Mouse (Mus musculus): ENCODE measurements around the gene Sqstm1.

Gene Sqstm1

DNA sequence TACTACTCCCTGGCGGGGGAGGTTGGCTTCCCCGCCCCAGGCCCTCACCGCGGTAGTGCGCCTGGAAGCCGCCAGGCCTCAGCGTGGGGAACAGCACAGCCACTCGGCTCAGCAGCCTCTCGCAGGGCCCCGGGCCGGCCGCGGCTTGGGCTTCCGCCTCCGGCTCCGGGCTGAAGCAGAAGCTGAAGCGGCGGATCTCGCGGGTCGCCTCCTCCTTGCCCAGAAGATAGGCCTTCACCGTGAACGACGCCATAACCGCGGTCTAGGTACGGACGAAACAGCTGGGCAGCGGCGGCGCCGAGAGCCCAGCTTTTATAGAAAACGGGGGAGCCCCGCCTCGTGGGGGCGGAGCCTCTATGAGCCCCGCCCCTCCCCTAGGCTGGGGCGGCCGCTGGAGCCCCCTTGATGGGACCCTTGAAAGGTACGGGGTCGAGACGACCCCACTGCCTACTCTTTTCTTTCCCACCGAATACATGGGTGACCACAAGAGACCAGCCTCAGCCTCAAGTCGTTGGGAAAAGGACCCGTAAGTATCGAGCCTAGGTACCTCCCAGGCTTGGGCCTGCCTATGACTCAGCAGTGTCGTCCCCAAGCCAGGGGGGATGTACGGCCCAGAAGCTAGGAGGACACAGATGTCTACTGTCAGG, at the start of gene Sqstm1, which contains the start of gene Mgat4b:
Gene Sqstm1 (minus strand): TSS at position 323 of the 647 bp plus-strand sequence.
Gene Mgat4b (plus strand): TSS at position 386 of the 647 bp plus-strand sequence.
- peak; percentile 77 for DNase-seq (ENCODE audit: low spot score)

DNA sequence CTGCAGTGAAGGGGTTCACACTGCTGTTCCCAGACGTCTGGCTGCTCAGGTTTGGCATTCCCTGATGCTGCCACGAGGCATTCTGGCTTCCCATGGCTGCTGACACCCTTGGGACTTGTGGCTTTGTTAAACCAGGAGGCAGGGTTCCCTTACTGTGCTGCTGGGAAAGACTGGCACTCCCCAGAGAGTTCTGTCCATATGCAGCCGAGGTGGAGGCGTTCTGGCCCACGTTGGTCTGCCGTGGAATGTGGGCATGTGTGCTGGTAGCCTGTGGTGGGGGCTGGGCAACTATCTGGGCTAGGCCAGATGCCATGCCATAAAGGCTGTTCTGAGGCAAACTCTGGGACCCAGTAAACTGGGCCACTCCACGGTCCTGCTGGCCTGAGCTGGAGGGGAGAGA, 47.7 kb upstream of the Sqstm1 start:
- no peak for DNase-seq (ENCODE audit: low spot score)

DNA sequence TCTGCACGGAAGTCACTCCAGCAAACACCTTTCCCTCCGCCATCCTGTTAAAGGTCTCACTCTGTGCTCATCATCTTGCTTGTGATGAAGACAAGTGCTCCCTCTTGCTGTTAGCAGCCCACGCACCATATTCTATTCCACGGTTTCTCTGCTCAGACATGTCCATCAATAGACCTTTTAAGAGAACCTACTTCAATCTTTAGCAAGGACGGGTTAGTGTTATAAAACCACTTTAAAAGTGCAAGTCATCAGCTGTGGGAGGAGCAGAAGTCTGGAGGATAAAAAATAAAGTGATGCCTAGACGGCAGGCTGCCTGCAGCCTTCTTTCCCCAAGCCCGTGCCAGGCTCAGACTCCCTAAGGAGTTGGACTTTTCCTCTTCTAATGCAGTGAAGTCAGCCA, 46.0 kb upstream of the Sqstm1 start:
- no peak for DNase-seq (ENCODE audit: low spot score)

DNA sequence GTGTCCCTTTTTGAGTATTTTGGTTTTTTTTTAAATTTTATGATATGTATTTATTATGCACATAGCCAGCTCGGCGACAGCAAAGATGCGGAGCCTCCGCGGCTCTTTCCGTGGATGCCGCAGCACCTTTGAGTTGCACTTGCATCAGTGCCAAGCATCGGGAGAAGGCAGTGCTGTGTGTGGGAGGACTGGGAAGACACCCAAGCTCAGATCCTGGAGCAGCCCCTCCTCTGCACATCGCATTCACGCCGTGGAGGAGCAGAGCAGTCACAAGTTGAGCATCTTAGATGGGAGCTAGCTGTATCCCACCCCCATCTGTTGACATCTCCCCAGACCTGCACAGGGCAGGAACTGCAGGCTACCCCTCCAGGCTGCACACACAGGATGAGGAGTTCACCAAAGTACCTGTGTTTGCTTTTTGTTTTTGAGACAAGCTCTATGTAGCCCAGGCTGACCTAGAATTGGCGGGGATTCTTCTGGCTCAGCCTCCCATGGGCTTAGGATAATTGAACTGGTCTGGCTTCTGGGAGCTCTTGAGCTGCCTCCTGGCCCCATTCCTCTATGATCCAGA, 43.5 kb upstream of the Sqstm1 start:
- DNase-seq (ENCODE audit: low spot score) = peak; percentile 81

DNA sequence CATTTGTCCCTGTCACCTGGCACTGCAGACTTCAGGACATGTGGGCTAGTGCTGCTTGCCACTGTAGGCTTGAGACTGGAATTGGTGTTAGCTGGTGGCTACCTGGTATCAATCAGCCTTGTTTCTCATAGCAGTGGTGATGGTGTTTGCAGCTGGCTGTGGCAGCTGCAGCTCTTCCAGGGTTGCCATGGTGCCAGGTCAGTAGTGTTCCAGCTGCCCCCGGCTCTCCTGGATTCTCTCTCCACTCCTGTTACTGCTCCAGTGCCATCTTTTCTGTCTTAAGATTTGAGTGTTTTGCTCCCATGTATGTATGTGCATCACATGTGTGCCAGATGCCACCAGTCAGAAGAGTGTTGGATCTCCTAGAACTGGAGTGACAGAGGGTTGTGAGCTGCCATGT, 42.8 kb upstream of the Sqstm1 start:
- DNase-seq (ENCODE audit: low spot score) = no peak

DNA sequence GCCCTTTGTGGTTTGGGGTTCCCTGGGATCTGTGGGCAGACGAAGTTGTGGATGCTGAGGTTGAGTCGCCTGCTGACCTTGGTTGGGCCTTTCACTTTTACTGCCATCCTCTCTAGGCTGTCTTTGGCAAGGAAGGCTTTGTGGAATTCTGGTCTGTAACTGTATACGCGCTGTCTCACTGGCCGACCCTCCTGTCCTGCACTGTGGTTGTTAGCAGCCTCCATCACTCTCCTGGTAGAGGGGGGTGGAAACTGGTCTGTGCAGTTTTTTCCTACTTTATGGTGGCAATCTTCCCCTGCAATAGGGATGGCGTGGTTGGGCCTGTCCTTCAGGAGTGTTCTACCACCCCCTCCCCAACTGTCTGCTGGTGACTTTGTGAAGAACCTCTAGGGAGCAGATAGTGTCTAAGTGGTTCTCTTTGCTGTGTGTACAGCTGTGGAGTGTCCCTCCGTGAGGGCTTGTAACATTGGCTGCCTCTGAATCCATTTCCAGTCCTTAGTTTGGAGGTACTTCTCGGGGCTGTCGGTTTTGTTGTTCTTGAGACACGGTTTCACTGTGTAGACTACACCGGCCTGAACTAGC, 42.1 kb upstream of the Sqstm1 start:
- DNase-seq (ENCODE audit: low spot score) = no peak

DNA sequence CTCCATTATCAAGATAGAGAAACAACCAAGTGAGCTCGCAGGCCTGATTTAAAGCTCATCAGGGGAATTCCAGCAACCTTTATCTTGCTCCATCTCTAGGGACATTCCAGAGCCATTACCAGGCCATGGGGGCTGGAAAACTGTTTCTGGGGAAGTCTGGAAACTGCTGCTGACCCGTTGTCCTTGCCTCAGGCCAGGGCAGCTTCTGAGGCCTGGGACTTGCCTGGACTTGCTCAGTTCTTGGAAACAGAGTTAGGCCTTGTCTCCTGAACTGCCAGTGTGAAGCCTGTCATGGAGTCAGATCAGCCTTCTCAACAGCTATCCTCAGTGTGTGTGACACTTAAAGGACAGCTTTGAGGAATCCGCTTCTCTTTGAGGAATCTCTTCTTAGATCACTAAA, 41.5 kb upstream of the Sqstm1 start:
- no peak for DNase-seq (ENCODE audit: low spot score)

DNA sequence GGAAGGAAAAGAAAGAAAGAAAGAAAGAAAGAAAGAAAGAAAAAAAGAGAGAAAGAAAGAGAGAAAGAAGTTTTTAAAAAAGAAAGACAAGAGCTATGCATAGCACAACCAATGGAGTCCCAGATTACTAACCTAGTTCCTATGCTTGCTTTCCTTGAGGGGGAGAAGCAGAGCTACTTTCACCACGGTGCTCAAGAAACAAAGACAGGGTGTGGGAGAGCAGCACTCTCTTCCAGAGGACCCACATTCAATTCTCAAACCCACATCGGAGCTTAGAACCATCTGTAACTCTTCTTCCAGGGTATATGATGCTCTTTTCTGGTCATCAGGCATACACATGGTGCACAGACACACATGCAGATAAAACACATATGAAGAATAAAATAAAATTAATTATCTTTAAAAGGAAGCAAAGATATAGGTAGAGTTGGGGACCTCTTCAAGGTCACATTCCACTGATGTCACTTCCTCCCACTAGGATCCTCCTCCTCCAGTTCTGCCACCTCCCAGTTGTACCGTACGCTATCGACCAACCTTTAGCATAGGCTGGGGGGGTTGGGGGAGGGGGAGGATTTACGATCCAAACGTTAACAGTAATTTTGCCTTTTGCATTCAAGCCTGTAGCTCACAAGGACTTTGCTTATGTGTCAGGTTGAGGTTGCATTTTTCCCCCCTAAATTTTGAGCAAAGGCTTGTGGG, 38.0 kb upstream of the Sqstm1 start:
- DNase-seq (ENCODE audit: low spot score) = no peak

DNA sequence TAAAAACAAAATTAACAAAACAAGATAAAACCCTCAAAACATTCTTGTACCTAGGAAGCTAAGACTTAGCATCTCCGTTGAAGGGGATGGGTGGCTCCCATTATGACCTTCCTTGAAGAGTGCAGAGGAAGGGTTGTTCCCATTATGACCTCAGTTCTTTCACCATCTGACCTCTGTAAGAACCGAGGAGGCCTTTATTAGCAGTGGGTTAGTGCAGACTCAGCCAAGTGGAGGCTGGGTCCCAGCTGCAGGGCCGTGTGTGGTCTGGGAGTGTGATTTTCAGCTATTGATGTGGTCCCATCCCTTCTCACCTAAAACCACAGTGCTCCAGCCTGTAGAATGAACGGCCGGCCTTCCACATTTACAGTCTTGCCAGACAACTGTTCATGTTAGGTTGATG, 34.6 kb upstream of the Sqstm1 start:
- DNase-seq (ENCODE audit: low spot score) = no peak

DNA sequence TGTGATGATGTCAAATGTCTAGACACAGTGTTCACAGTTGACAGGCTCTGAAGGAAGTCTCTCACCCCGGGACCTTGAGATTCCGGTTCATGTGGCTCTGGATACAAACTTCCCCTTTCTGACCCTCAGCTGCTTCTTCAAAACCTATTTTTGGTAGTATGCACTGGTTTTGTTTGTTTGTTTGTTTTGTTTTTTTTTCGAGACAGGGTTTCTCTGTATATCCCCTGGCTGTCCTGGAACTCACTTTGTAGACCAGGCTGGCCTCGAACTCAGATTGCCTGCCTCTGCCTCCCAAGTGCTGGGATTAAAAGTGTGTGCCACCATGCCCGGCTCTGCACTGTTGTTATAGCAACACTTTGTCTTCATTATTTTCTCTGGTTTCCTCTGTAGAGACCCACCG, 33.3 kb upstream of the Sqstm1 start:
- no peak for DNase-seq (ENCODE audit: low spot score)

DNA sequence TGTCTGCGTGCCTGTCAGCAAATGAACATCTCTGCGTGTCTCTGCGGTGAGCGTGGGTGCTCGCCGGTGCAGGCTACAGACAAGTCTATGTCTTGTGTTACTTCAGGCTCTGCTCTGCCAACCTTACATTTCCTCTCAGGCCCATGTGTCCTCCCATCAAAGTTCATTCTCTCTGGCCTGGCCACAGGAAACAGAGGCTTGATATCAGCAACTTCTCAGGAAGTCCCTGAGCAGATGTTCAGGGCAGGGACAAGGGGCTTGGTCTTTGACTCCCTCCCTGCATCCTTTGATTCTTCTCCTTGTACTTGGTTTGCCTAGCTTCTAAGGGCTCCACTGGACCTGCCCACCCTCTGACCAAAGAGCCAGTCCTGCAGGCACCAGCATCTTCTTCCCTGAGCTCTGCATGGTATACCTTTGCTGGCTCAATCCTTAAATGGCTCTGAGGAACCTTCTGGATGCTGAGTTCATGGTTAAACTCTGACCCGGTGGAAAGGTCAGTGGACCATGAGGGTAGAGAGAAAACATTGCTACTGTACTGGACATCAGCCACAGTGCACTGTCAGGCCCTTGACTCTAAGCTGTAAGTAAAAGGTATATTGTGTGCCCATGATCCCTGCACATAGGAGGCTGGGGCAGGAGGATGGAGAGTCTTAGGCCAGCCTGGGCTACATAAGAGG, 29.7 kb upstream of the Sqstm1 start:
- no peak for DNase-seq (ENCODE audit: low spot score)

DNA sequence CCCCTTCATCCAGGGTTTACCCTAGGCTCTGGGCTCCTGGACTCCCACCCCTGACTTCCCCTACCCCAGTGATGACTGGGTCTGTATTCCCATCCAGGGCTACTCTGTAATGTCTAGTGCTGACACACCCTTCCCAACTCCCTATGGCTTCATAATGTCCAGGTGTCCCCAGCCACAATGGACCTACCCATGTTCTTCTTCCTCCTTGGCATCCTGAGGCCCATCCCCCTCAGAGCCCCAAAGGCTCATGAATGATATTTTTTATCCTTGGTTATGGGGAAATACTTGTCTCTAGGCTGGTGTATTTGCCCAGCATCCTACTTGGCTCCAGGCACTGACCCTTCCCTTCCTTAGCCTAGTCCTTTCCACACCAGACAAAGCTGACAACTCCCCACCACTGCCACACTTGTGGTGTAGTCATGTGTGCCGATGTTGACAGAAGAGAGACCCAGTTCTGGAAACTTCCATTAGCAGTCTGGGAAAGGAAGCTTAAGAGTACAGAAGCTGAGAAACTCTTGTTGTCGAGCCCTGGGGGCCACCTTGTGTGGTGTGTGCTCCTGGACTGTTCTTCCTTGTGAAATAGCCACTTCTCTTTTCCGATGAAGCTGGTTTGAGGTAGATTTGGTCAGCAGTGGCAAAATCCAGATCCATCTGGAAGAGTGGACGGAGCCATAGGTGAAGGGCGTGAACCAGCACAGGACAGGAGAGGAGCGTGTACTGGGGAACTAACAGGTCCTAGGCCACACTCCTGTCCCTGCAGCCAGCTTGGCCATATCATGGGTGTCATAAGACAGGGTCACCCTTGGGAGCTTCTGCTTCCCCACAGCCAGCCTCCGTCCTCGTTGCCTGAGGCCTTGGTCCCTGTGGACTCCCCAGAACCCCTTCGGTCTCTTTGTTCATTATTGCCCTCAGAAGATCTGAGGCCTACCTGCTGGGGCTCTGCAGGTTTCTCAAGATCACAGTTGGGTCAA, 28.5 kb upstream of the Sqstm1 start:
- no peak for DNase-seq (ENCODE audit: low spot score)

DNA sequence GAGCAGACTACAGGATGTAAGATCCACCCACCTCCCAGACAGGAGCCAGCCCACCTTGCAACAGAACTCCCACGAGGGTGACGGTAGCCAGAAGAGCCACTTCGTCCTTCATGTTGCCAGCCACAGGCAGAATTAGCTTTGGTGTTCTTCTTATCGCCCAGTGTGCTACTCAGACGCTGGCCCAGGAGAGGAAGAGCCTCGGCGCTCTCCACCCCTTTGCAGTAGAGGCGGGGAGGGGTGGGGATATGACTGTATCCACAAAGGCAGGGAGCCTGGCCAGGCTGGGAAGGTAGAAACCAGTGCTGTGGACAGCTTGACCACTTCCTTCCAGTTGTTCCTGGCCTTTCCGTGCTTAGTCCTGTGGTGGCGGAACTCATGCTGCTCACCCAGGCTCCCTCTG, 27.7 kb upstream of the Sqstm1 start, which contains the start of gene Ltc4s:
Gene Ltc4s (minus strand): TSS at position 293 of the 400 bp plus-strand sequence.
- no peak for DNase-seq (ENCODE audit: low spot score)

DNA sequence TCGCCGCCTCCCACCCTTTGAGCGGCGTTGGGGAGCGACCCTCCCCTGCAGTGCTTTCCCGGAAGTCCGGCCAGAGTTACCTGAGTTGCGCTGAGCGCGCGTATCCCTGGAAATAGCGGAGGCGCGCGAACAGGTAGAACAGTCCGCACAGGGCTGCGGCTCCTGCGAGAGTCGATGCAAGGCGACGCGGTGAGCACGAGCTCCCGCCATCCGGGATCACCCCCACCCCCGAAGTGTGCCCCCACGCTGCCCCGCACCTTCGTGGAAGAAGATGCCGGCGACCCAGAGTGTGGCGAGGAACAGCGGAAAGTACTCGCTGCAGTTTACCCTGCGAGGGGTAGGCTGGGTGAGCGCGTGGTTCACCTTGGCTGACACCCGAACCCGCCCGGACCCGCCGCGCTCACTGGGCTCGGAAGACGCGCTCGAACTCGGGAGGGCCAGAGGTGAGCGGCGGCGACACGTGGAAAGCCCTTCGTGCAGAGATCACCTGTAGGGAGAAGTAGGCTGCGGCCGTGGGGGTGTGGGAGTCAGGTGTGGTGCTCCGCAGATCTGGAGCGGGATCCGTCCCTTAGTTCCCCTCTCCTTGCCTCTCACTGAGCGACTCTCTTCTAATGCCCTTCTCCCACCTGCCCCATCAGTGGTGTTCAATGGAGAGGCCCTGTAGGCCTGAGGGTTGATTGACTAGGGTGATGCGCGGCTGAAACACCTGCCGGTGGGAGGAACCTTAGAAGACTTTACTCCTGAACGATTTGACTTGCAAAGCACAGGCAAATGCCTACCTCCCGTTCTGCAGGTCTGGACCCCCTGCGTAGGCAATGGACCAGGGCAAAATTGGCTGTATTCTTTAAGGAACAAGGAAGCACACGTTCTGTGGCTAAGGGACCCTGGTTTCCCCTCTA, 26.6 kb upstream of the Sqstm1 start:
- no peak for DNase-seq (ENCODE audit: low spot score)

DNA sequence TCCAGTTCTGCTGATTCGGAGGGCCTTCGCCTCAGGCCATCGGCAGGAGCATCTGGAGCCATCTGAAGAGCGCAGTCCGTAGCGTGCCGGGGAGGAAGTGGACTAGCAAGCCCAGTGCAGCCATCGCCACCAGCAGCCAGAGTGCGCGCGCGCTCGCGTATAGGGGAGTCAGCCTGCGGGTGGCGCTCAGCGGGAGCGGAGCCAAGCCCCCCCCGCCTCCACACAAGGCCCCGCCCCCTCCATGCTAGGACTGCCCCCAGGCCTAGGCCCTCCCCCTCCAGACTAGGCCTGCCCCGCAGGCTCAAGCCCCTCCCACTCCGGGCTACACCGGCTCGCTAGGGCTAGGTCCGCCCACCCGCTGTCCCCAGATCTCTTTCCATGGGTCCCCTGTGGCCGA, 25.9 kb upstream of the Sqstm1 start:
- peak; percentile 79 for DNase-seq (ENCODE audit: low spot score)

DNA sequence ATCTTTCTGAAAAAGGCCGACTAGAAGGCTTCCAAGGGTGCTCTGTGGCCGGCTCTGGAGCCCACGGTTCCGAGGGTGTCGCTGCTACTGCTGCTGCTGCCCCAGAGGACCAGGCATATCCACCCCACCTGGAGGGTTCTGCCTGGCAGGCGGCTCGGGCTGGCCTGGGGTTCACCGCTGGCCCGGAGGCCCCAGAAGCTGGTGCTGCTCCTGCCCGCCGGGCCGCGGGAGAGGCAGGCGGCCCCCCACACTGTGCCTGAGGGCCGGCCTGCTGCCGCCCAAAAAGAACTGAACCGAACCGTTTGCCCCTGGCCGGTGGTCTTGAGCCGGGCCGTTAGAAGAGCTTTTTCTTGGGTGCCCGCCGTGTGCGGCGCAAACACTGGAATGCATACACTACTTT, 24.0 kb upstream of the Sqstm1 start:
- no peak for DNase-seq (ENCODE audit: low spot score)

DNA sequence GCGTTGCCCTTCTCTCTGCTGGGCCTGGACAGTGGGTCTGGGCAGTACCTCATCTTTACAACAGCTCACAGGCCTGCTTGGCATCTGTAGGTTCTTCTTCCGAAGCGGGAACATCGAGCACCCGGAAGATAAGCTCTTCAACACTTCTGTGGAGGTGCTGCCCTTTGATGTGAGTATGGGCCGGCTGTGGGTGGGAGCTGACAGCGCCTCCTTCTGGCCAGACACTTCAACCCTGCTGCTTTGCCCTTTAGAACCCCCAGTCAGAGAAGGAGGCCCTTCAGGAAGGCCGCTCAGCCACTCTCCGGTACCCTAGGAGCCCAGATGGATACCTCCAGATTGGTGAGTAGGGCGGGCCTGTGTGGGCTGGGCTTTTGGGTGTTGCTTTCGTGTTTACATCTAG, 23.4 kb upstream of the Sqstm1 start:
- DNase-seq (ENCODE audit: low spot score) = no peak

DNA sequence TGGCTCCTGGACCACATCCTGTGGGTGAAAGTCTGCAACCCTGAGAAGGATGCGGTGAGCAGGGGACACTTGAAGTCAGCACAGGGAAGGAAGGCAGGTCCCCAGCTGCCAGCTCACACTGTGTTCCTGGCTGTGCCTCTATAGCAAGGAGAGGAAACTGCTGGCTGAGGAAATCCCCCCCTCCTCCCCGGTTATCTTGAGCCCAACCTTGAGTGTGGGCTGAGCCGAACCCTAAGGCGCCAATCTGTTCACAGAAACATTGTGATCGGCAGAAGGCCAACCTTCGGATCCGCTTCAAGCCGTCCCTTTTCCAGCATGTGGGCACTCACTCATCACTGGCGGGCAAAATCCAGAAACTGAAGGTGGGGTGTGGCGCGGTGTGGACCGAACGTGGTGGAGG, 22.4 kb upstream of the Sqstm1 start:
- no peak for DNase-seq (ENCODE audit: low spot score)

DNA sequence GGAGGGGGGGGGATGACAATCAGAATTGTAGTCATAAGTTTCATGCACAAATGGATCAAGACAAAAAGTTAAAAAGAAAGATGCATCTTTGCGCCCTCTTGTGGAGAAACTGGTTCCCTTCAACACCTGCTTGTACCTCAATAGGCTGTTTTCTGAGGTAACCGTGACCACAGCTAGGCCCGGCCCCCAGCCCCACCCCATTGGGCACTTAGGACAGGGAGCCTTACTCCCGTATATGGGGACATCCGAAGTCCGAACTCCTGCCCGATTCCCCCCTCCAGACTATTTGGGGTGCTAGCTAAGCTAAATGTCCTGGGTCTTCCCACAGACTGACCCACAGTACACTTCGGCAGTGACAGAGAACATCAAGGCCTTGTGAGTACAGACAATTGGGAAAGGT, 20.8 kb upstream of the Sqstm1 start:
- no peak for DNase-seq (ENCODE audit: low spot score)
